Mouse (Mus musculus) v-Abl transformed pro-B cells (cell line): ENCODE results near the gene Memo1.
"Not testable (repeated sequence)": the region's sequence is repeated elsewhere in the genome, so short reads cannot be mapped to it uniquely, and the experiment has no call there.

ENCODE experiments used
- in situ Hi-C, 2 experiments: fragments of 400-800 bp; cut with MboI; formaldehyde crosslinking; loops; one replicate each; pipeline ENCODE4 v1.15.1; 2025; ENCODE audit not compliant: unreplicated experiment in 2 of 2

The Memo1 gene

GRCm38 (mm10) chr17:74267415-74268180, 27.7 kb downstream of the Memo1 start:
- in situ Hi-C loops: no loop called here

- in situ Hi-C loops: no loop called here
These were observed 29.7 kb downstream of the Memo1 start for GRCm38 (mm10) chr17:74265636-74266035.

- in situ Hi-C loops: no loop called here
These were observed 30.2 kb downstream of the Memo1 start for GRCm38 (mm10) chr17:74265156-74265505.

GRCm38 (mm10) chr17:74264333-74265155, 30.8 kb downstream of the Memo1 start:
- in situ Hi-C loops: no loop called here

GRCm38 (mm10) chr17:74262415-74262814, 32.9 kb downstream of the Memo1 start:
- in situ Hi-C loops: no loop called here

- in situ Hi-C loops: no loop called here
These were observed 50.0 kb downstream of the Memo1 start for GRCm38 (mm10) chr17:74245284-74245683.

GRCm38 (mm10) chr17:74242788-74243187, 52.5 kb downstream of the Memo1 start:
- in situ Hi-C loops: no loop called here

GRCm38 (mm10) chr17:74240322-74240721, 55.0 kb downstream of the Memo1 start:
- in situ Hi-C loops: no loop called here

- in situ Hi-C loops: no loop called here
These were observed 67.1 kb downstream of the Memo1 start for GRCm38 (mm10) chr17:74228131-74228759.

- in situ Hi-C loops: no loop called here
These were observed 78.0 kb downstream of the Memo1 start for GRCm38 (mm10) chr17:74217304-74217703.

- in situ Hi-C loops: not testable (repeated sequence)
These were observed 82.3 kb downstream of the Memo1 start for GRCm38 (mm10) chr17:74212831-74213524.

GRCm38 (mm10) chr17:74209143-74209908, 86.0 kb downstream of the Memo1 start:
- in situ Hi-C loops: no loop called here

- in situ Hi-C loops: loop anchor here (5.0 to 10.0 kb wide), 2 partner anchors 86 to 89 kb away; no protein-coding TSS in a partner anchor
These were observed 99.4 kb downstream of the Memo1 start for GRCm38 (mm10) chr17:74195943-74196342.

GRCm38 (mm10) chr17:74194755-74195154, 100.6 kb downstream of the Memo1 start:
- in situ Hi-C loops: loop anchor here (5.0 to 10.0 kb wide), 3 partner anchors 88 to 172 kb away; no protein-coding TSS in a partner anchor

GRCm38 (mm10) chr17:74193463-74193862, 101.9 kb downstream of the Memo1 start:
- in situ Hi-C loops: loop anchor here (5.0 to 10.0 kb wide), 2 partner anchors 91 to 171 kb away; no protein-coding TSS in a partner anchor

GRCm38 (mm10) chr17:74191446-74191845, 103.9 kb downstream of the Memo1 start:
- in situ Hi-C loops: loop anchor here (5.0 to 10.0 kb wide), 2 partner anchors 93 to 169 kb away; no protein-coding TSS in a partner anchor

- in situ Hi-C loops: no loop called here
These were observed 109.1 kb downstream of the Memo1 start for GRCm38 (mm10) chr17:74186197-74186596.

- in situ Hi-C loops: no loop called here
These were observed 110.6 kb downstream of the Memo1 start for GRCm38 (mm10) chr17:74184739-74185138.

GRCm38 (mm10) chr17:74180889-74181288, 114.4 kb downstream of the Memo1 start:
- in situ Hi-C loops: no loop called here

- in situ Hi-C loops: not testable (repeated sequence)
These were observed 115.7 kb downstream of the Memo1 start for GRCm38 (mm10) chr17:74179640-74180039.
